Mouse (Mus musculus): Measurements from ENCODE around the gene Mov10l1.

The Mov10l1 gene

GRCm38 (mm10) chr15:88982534-88983079 lies at the start of gene Mov10l1:
Mov10l1 (plus strand) TSS chr15:88982909.
- no peak for DNase-seq (ENCODE audit: low read depth, low spot score)

DNA sequence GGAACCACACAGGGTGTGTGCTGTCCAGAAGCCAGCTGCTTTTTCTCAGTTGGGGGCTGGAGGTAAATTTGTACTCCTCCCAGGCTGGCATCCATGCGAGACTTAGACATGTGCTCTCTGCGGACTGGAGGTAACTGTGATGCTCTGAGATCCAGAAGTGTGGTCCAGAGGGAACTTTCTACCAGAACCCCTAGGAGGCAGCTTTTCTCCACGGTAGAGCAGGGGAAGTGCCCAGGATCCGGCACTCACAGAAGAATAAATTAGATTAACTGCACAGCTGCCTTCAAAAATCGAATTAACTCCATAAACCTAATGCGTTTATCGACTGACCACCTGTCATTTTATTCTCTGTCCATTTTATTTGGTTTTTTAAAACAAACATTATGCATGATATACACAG lies 48.6 kb upstream of the Mov10l1 start:
- no peak for DNase-seq (ENCODE audit: low read depth, low spot score)

- no peak for DNase-seq (ENCODE audit: low read depth, low spot score)
These were observed 46.0 kb upstream of the Mov10l1 start for GRCm38 (mm10) chr15:88936619-88937290.

DNA sequence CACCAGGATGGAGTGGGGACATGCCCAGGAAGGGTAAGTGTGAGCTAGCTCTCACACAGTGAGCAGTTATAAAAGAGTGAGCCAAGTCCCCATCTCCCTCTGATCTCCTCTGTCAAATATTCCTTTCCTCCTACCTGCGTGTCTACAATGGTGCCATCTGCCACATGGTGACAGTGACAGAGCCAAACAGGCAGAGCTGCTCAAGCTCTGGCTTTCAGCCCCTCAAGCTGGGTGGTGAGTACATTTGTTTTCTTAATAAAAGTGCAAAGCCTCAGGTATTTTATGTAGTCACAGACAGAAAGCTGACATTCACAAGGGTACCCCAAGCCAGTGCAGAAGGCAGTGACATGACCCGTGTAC lies 45.4 kb upstream of the Mov10l1 start:
- DNase-seq (ENCODE audit: low read depth, low spot score) = no peak

DNA sequence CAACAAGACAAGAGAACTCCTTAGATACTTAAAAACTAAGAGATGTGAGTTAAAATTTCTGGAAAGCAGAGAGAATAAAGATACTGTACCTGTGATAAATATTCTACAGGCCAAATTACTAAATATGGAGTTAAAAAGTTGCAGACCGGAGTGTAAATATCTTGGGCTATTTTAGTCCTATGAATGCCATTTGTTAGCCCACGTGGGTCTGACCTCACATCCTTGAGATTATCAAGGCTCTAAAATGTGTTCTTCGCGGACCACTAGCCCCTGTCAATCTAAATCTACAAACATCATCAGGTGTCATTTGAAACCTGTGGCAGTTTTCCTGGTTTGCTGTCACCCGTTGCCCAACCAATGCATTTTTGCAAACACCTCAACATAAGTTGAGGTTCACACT lies 39.9 kb upstream of the Mov10l1 start:
- no peak for DNase-seq (ENCODE audit: low read depth, low spot score)

GRCm38 (mm10) chr15:88943896-88944551 lies 38.7 kb upstream of the Mov10l1 start:
- no peak for DNase-seq (ENCODE audit: low read depth, low spot score)

GRCm38 (mm10) chr15:88946851-88947250 lies 35.9 kb upstream of the Mov10l1 start:
- DNase-seq (ENCODE audit: low read depth, low spot score) = no peak

DNA sequence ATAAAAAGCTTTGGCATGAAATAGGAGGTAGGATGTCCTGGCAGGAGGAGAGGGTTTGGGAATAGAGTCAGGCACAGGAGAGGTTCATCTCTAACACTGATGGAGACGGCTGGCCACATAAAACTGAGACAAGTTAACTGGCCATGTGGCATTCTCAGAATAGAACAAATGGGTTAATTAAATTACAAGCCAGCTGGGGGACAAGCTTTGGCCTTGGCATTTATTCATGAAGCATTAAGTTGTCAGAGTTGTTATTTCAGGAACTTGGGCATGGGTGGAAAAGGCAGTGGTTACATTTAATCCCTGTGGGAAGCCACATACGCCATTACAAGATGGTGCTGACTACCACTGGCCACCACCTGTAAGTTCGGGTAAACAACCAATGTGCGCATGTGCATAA lies 31.5 kb upstream of the Mov10l1 start:
- no peak for DNase-seq (ENCODE audit: low read depth, low spot score)

DNA sequence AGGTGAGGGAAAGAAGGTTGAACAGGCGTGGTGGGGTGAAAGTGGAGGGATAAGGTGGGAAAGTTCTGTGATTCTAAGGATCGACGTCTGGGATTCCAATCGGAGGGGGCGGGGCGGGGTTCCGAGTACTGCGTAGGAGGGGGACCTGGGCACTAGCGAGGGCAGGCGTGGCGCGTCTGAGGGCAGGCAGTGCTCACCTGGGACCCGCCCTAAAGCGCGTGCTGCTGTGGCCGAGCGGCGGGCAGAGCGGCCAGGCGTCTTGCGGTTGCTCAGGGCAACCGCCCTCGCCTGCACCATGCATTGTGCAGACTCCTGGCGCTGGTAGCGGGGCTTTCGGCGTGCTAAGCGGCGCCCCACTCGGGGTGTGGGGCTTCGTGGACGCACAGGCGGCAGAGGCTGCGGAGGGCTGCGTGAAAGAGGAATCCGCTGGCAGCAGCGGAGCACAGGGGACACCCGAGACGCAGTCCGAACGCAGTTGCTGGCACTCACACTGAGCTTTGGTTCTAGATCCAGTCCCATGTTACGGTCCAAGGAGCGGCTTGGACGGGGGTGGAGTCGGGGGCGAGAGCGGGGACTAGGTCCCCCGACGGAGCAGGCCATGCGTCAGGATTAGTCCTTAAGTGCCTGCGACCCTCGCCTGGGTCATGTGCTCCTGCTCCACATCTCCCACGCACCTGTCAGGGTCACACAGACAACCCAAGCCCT lies 28.2 kb upstream of the Mov10l1 start, which contains the start of gene Ttll8:
Gene Ttll8, minus strand, starts transcription at position 51 of the 705 bp plus-strand sequence.
- DNase-seq (ENCODE audit: low read depth, low spot score) = no peak

GRCm38 (mm10) chr15:88955342-88955741 lies 27.4 kb upstream of the Mov10l1 start:
- no peak for DNase-seq (ENCODE audit: low read depth, low spot score)

DNA sequence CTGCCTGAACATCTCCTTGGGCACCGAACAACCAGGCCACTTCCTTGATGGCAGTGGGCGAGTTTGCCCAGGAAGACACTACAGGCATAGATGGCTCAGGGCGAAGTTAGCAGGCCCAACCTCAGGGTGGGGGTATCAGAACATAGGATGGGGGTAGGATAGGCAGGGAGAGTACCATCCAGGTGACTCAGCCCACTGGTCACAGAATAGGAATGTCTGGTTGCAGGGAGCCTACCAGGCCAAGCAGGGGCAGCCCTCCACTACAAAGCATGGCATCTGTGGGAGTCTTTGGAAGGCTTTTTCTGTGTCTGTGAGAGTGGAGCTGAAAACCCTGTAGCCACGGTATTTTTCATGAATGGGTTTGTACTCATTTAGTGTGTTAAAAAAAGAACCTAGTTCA lies 25.2 kb upstream of the Mov10l1 start:
- no peak for DNase-seq (ENCODE audit: low read depth, low spot score)

- DNase-seq (ENCODE audit: low read depth, low spot score) = no peak
These were observed 18.6 kb upstream of the Mov10l1 start for GRCm38 (mm10) chr15:88964070-88964578.

GRCm38 (mm10) chr15:88972300-88972699 lies 10.4 kb upstream of the Mov10l1 start:
- no peak for DNase-seq (ENCODE audit: low read depth, low spot score)

DNA sequence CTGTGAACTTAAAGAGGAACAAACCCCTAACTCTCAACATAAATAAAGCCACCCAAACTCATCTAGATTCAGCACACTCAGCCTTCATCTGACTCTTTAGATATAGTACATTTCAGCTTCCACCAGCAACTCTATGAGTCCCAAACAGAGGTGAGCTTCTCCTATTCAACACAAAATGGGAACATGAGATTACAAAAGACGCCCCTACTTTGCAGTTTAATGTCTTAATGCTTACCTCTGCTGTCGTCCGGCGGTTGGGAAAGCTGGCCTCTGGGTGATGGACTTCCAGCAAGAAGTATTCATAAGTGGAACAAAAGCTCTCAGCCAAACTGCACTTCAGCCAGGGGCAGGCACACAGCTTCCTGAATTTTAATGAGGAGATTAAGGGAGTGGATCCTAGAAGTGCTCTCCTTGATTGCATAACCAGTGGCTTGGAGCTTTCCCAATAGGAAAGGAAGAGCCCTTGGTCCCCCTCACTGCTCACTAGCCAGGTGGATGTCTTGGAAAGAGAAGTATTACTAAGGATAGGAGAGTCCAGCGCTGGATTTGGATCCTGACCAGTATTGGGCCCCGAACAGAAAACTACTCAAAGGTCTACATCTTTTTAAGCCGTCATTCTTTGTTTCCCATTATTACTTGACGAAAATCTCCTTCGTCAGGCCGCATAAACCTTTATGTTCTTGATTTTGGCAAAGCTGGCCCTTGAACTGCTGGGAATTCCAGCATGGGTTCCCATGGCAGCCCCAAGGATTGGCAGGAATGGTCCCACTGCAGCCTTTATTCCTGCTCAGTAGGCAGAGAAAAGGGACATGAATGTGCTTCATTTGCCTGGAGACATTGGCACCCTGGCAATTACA lies 4.2 kb upstream of the Mov10l1 start, which contains the start of gene Mlc1:
Gene Mlc1, minus strand, starts transcription at position 727 of the 857 bp plus-strand sequence.
- DNase-seq (ENCODE audit: low read depth, low spot score) = no peak

GRCm38 (mm10) chr15:88979138-88979446 lies 3.6 kb upstream of the Mov10l1 start:
- DNase-seq (ENCODE audit: low read depth, low spot score) = no peak

GRCm38 (mm10) chr15:88989236-88989635 lies 6.5 kb downstream of the Mov10l1 start:
- no peak for DNase-seq (ENCODE audit: low read depth, low spot score)

DNA sequence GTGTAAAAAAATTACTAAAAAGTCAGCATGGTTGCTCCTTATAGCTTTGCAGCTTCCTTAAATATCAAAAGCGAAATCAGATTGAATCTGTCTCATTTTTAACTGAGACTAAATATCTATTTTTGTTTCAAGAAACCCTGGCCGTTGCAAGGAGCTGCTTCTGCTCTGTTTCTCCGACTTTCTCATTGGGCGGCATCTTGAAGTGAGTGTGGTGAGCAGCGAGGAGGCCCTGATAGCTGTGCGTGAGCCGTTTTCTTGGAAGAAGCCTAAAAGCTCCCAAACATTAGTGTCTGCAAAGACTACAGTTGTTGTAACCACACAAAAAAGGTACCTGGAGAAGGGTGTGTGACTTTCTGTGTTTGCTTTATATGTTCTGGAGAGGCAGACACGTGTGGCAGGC lies 15.9 kb downstream of the Mov10l1 start:
- no peak for DNase-seq (ENCODE audit: low read depth, low spot score)

GRCm38 (mm10) chr15:88999124-88999523 lies 16.4 kb downstream of the Mov10l1 start:
- no peak for DNase-seq (ENCODE audit: low read depth, low spot score)

DNA sequence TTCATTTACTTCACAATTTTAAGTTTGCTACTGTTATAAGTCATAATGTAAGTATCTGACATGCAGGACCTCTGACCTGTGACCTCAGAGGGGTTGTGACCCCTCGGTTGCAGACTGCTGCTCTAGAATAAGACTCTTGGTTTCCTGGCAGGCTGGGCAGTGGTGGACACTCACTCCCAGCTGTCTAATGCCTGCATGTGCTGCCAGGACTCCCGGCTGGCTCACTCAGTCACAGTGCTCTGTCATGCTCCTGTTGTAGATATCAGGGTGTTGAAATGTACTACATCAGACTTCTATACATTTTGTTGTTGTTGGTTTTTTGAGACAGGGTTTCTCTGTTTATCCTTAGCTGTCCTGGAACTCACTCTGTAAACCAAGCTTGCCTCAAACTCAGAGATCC lies 17.7 kb downstream of the Mov10l1 start:
- DNase-seq (ENCODE audit: low read depth, low spot score) = no peak

DNA sequence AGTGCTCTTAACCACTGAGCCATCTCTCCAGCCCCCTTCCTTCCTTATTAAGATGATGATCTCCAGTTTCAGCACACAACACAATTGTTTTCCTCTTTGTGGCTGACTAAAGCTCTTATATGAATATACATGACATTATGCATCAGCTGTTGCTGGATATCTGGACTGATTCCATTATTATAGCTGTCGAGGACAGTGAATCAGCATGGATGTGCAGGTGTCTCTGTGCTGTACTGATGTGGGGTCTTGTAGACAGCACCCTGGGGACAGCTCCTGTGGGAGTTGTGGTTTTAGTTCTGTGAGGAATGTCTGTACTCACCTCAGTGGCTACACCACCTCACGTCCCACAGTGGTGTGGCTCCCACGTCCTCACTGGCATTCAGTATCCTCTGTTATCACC lies 18.5 kb downstream of the Mov10l1 start:
- DNase-seq (ENCODE audit: low read depth, low spot score) = no peak

- DNase-seq (ENCODE audit: low read depth, low spot score) = no peak
These were observed 24.3 kb downstream of the Mov10l1 start for GRCm38 (mm10) chr15:89007002-89007401.
